Mouse (Mus musculus) midbrain, embryonic 13.5 days (tissue): ENCODE measurements at regions not wholly inside any gene's neighbourhood (a gene's known extent, or its start where the extent isn't known, plus 50 kb on each side); places are given as distances from the start of the nearest gene placed in this dataset.

Experiments
- ATAC-seq: fragments of 200-750 bp; cut with Nextera tagmentation; 2 replicates; pipeline ENCODE4 v1.8.0; 2017; ENCODE audit warnings: mild to moderate bottlenecking, moderate TSS enrichment, moderate library complexity
- H3K27ac ChIP-seq: fragments of 300-500 bp; sonication (generic); 2 replicates; pipeline ENCODE4 v1.5.1; 2015; ENCODE audit warnings: inconsistent platforms, mild to moderate bottlenecking, moderate library complexity
- H3K27me3 ChIP-seq: fragments of 300-500 bp; sonication (generic); 2 replicates; pipeline ENCODE4 v1.6.1; 2015; ENCODE audit warnings: mild to moderate bottlenecking, inconsistent platforms
- H3K36me3 ChIP-seq: fragments of 300-500 bp; sonication (generic); 2 replicates; pipeline ENCODE4 v1.6.1; 2015; ENCODE audit warnings: mild to moderate bottlenecking, inconsistent platforms
- H3K4me1 ChIP-seq: fragments of 300-500 bp; sonication (generic); replicated peaks from 2 replicates; pipeline ENCODE4 v1.6.1; 2015; ENCODE audit warnings: inconsistent platforms
- H3K4me2 ChIP-seq: fragments of 300-500 bp; sonication (generic); replicated peaks from 2 replicates; pipeline ENCODE4 v1.6.1; 2015; ENCODE audit warnings: moderate library complexity, mild to moderate bottlenecking, inconsistent platforms
- H3K4me3 ChIP-seq: fragments of 300-500 bp; sonication (generic); replicated peaks from 2 replicates; pipeline ENCODE4 v1.5.1; 2015; ENCODE audit warnings: mild to moderate bottlenecking, inconsistent platforms
- H3K9ac ChIP-seq: fragments of 300-500 bp; sonication (generic); replicated peaks from 2 replicates; pipeline ENCODE4 v1.6.1; 2015; ENCODE audit warnings: mild to moderate bottlenecking, inconsistent platforms
- H3K9me3 ChIP-seq: fragments of 300-500 bp; sonication (generic); 2 replicates; pipeline ENCODE4 v1.6.1; 2016; ENCODE audit warnings: mild to moderate bottlenecking, inconsistent platforms
- WGBS: fragments of 180-500 bp; shearing (Covaris S2); methylation state at CpG from one replicate; pipeline ENCODE4 v1.1.7; 2015; 5-methylcytosine and 5-hydroxymethylcytosine counted together

DNA sequence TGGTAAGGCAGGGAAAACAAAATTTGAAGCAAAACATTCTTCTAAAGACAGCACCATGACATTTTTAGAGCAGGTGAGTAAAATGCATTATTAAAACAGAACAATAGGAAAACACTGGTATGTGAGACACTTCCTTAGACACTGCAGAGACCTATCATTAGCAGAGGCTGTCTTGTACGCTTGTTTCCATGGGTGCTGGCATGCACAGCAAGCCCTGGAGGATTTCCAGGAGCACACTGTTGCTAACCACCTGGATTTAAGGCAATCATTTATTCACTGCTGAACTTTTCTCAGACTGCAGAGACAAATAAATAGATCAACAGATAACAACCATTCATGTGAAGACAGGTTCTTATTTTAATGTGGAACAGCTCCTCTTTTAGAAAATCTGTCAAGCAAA is 127.7 kb downstream of the Pros1 start:
- no peak overlapping the region for H3K9ac ChIP-seq
- no peaks in the 10 kb centered on the region for H3K4me1 ChIP-seq
- WGBS = 69% methylated on average over 1 of the region's 1 CpGs
- ATAC-seq = no peak
- H3K4me2 ChIP-seq = no peak overlapping the region
- no peaks in the 10 kb centered on the region for H3K36me3 ChIP-seq
- no peak overlapping the region for H3K27ac ChIP-seq
- H3K9me3 ChIP-seq = no peaks in the 10 kb centered on the region
- no peaks in the 10 kb centered on the region for H3K27me3 ChIP-seq
- no peak overlapping the region for H3K4me3 ChIP-seq

DNA sequence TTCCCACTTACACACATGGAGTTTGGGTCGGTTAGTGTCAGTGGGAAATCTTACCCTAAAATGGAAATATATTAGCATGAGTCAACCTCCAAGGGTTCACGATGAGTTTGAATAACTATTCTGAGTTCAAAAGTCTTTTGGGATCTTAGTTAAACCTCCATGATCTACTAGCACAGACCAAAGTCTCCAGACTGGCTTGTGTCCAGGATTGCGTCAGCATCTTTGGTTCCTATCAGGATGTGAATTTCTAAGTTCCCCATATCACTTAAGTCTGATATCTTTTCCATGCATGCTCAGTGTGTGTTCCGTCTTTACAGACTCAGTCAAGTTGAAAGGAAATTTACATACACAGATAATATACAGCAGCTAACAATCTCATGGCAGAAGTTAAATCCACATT is 128.5 kb downstream of the Pros1 start:
- H3K4me2 ChIP-seq = no peak overlapping the region
- no peaks in the 10 kb centered on the region for H3K9me3 ChIP-seq
- no peak overlapping the region for H3K4me3 ChIP-seq
- no peak overlapping the region for H3K9ac ChIP-seq
- no peaks in the 10 kb centered on the region for H3K4me1 ChIP-seq
- no peak overlapping the region for H3K27ac ChIP-seq
- no peaks in the 10 kb centered on the region for H3K36me3 ChIP-seq
- ATAC-seq = no peak
- H3K27me3 ChIP-seq = no peaks in the 10 kb centered on the region
- 79% methylated on average over 4 of the region's 4 CpGs for WGBS

DNA sequence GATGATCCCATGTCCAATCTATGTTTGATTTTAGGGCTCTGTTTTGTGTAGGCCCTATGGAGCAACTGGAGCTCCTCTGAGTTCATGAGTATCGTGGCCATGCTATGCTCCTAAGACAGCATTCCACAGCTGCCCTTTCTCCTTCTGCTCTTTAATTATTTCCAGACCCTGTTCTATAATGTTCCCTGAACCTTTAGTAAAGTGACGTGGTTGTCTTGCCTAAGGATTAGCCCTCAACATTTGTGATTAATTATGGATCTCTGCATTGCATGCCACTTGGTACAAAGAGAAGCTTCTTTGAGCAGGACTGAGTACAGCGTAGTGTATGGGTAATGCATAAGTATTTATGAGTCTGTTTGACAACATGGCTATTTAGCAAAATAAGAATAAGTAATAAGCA is 141.4 kb downstream of the Pros1 start:
- Histone ChIP-seq H3K27ac (no peak overlapping the region), H3K4me1 (no peaks in the 10 kb centered on the region), H3K9me3 (no peaks in the 10 kb centered on the region), H3K27me3 (no peaks in the 10 kb centered on the region), H3K9ac (no peak overlapping the region), H3K4me2 (no peak overlapping the region), H3K4me3 (no peak overlapping the region), H3K36me3 (no peaks in the 10 kb centered on the region)
- 91% methylated on average over 3 of the region's 3 CpGs for WGBS
- ATAC-seq = no peak

DNA sequence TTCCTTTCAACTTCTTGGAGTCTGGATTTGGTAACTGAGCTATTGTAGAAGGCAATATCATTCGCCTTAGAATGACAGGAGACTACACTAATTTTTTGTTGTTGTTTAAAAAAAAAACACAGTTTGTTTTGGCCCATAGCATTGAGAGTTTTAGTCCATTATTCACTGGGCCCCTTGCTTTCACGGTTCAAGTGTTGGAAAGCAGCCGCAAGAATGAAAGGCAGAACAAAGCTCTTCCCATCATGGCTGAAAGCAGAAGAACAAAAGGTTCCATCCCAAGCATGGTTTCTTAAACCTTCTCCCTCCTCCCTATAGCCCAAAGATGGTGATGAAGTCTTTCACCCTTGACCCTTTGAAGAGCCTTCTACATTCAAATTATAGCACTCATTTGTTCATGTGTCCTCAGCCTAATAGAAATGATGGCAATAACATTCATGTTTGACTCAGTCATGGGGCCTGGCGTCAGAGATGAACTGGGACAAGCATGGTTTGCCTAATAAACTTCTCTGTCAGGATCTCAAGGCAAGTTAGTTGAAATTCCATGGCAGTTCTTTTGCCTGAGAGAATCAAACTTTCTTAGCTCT is 157.1 kb downstream of the Pros1 start:
- H3K27ac ChIP-seq = no peak overlapping the region
- H3K4me3 ChIP-seq = no peak overlapping the region
- no peak overlapping the region for H3K4me2 ChIP-seq
- no peak overlapping the region for H3K9ac ChIP-seq
- 11% methylated on average over 4 of the region's 4 CpGs for WGBS
- no peaks in the 10 kb centered on the region for H3K4me1 ChIP-seq
- H3K27me3 ChIP-seq = no peaks in the 10 kb centered on the region
- ATAC-seq = no peak
- no peaks in the 10 kb centered on the region for H3K36me3 ChIP-seq
- H3K9me3 ChIP-seq = no peaks in the 10 kb centered on the region

DNA sequence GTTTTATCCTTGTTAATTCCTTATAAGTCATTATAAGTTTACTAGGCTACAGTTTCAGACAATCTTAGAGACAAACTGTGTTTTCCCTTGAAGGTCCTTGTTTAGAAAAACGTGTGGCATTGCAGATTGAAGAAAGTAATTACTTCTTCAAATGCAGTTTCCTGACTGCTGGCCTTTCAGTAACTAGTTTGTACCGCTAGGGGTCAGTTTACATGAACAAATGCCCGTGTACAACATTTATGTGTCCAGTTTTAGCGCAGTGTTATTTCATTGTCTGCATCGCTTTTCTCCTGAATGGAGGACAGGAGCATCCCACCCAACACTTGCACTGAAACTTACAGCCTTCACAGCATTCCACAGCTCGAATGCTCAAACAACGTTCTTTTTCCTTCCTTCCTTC is 160.3 kb downstream of the Pros1 start:
- Histone ChIP-seq H3K27ac (no peak overlapping the region), H3K9me3 (no peaks in the 10 kb centered on the region), H3K36me3 (no peaks in the 10 kb centered on the region), H3K4me2 (no peak overlapping the region), H3K9ac (no peak overlapping the region), H3K4me1 (no peaks in the 10 kb centered on the region; the same call in 1 of the 2 replicates), H3K4me3 (no peak overlapping the region), H3K27me3 (no peaks in the 10 kb centered on the region)
- no peak for ATAC-seq
- WGBS = 36% methylated on average over 7 of the region's 7 CpGs

DNA sequence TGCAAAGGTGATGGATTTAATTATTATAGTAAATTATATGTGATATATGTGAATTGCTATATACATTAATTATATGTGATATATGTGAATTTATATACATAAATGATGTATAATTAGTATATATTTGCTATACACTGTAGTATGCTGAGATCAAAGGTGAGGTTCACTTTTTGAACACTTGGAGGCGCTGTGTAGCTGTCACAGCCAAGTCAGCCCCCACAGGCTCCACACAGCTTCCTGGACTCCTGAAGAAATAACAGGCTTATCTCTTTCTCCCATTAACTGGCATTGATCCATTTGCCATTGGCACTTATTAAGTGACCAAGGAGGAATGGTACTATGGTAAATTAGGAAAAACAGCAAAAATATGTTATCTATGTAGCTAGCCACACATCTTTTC is 162.0 kb downstream of the Pros1 start:
- Histone ChIP-seq H3K27ac (no peak overlapping the region), H3K9me3 (no peaks in the 10 kb centered on the region), H3K4me3 (no peak overlapping the region), H3K36me3 (no peaks in the 10 kb centered on the region), H3K4me1 (no peaks in the 10 kb centered on the region; the same call in 1 of the 2 replicates), H3K4me2 (no peak overlapping the region), H3K27me3 (no peaks in the 10 kb centered on the region), H3K9ac (no peak overlapping the region)
- 26% methylated on average over 1 of the region's 1 CpGs for WGBS
- peak; percentile 34; the same call in 1 of the 2 replicates for ATAC-seq

DNA sequence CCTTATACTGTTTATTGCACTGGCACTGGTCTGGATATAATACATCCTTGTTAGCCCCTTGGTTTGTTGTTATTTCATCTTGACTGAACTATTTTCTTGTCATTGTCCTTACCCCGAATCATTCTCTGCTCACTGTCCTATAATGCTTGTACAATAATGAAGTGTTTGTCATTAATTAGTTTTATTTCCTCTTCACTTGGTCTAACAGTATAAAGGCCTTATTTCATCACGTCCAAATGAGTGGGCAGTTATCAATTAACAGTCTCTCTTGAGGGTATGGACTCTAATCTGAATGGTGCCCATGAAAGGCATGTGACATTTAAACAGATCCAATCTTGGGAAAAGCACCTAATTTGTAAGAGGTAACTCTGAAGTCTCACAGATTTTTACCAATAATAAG is 162.6 kb downstream of the Pros1 start:
- Histone ChIP-seq H3K36me3 (no peaks in the 10 kb centered on the region), H3K9me3 (no peaks in the 10 kb centered on the region), H3K4me2 (no peak overlapping the region), H3K9ac (no peak overlapping the region), H3K4me3 (no peak overlapping the region), H3K27me3 (no peaks in the 10 kb centered on the region), H3K27ac (no peak overlapping the region), H3K4me1 (no peaks in the 10 kb centered on the region; the same call in 1 of the 2 replicates)
- 60% methylated on average over 2 of the region's 2 CpGs for WGBS
- peak; percentile 37; the same call in 1 of the 2 replicates for ATAC-seq

DNA sequence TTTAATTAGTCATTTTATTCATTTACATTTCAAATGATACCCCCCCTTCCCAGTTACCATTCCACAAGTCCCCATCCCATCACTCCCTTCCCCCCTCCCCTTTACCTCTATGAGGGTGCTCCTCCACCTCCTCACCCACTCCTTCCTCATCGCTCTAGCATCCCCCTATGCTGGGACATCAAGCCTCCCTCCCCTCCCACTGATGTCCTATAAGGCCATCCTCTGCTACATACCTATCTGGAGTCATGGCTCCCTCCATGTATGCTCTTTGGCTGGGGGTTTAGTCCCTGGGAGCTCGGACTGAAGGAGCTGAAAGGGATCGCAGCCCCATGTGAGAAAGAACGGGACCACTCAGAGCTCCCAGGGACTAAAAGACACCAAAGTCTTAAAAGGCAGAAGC is 176.3 kb downstream of the Pros1 start:
- H3K9me3 ChIP-seq = no peaks in the 10 kb centered on the region
- H3K4me2 ChIP-seq = 0 out of 2 replicates have a peak overlapping the region, but pooled peaks have one; percentile 22
- peaks cover 19% of the 10 kb centered on the region for H3K4me1 ChIP-seq
- no peak overlapping the region for H3K9ac ChIP-seq
- 72% methylated on average over 4 of the region's 4 CpGs for WGBS
- peak; percentile 44; the same call in 1 of the 2 replicates for ATAC-seq
- peaks cover 19% of the 10 kb centered on the region for H3K27me3 ChIP-seq
- no peaks in the 10 kb centered on the region for H3K36me3 ChIP-seq
- no peak overlapping the region for H3K4me3 ChIP-seq
- H3K27ac ChIP-seq = peak overlapping the region; percentile 44; the same call in 1 of the 2 replicates

DNA sequence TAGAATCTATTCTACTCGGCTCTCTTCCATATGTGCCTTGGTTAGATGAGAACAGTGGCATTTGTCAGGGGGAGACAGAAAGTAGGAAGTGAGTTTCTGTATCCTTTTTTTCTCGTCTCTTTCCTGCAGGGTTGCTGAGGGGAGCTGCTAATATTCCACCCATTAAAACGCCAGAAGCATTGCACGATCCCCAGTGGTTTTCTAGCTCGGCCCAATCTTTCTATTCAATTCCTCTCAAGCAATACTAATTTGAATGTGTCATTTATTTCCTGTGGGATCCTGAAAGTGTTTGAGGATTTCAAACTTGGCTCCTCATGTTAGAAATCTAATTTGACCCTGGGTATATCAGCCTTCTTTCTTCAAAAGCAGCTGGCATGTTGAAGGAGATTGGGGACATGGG is 176.9 kb downstream of the Pros1 start:
- peak overlapping the region; percentile 22 for H3K4me2 ChIP-seq
- no peak overlapping the region for H3K4me3 ChIP-seq
- WGBS = 12% methylated on average over 5 of the region's 5 CpGs
- H3K9ac ChIP-seq = no peak overlapping the region
- H3K27me3 ChIP-seq = peaks cover 22% of the 10 kb centered on the region
- no peaks in the 10 kb centered on the region for H3K9me3 ChIP-seq
- H3K36me3 ChIP-seq = no peaks in the 10 kb centered on the region
- H3K4me1 ChIP-seq = peaks cover 19% of the 10 kb centered on the region
- 0 out of 2 replicates have a peak overlapping the region, but pooled peaks have one; percentile 44 for H3K27ac ChIP-seq
- peak; percentile 63 for ATAC-seq

DNA sequence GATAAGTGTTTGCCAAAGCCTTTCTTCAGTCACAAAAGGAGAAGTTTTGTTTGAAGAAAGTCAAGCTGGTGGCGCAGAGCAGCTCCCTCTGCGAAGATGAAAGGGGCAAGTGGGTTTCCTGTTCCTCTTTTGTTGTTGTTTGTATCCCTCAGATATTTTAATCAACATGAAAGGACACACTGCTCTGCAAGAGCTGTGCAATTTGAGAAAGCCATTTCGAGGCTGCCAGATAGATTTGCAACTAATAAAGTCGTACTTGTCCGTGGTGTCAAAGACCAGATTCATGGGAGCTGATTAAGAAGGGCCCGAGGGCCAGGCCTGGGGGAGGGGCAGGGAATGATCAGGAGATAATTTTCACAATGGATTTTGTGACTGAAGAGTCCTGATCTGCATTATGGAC is 177.7 kb downstream of the Pros1 start:
- ATAC-seq = peak; percentile 71
- Histone ChIP-seq H3K4me3 (no peak overlapping the region), H3K9ac (no peak overlapping the region), H3K27me3 (peaks cover 19% of the 10 kb centered on the region), H3K27ac (no peak overlapping the region), H3K9me3 (no peaks in the 10 kb centered on the region), H3K4me2 (peak overlapping the region; percentile 20), H3K36me3 (no peaks in the 10 kb centered on the region), H3K4me1 (peaks cover 19% of the 10 kb centered on the region)
- WGBS = 5% methylated on average over 6 of the region's 6 CpGs

DNA sequence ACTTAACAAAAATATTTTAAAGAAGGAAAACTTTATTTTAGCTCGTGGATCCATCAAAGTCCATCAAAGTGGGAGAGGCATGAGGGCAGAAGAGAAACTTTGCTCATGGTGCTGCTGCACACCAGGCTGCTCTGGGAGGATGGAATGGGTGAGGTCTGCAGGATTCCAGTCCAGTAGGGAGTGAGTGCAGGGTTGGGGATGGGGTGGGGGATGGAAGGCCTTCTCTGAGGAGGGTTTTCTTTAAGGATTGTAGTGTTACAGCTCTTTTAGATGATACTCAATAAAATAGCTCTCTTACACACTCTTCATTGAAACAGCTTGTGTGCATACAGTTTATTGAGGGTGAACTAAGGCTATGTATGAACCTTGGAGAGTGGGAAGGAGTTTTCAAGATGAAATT is 195.0 kb downstream of the Pros1 start:
- no peaks in the 10 kb centered on the region for H3K27me3 ChIP-seq
- no peak overlapping the region for H3K27ac ChIP-seq
- H3K4me1 ChIP-seq = no peaks in the 10 kb centered on the region
- no peaks in the 10 kb centered on the region for H3K36me3 ChIP-seq
- no peak overlapping the region for H3K9ac ChIP-seq
- H3K4me3 ChIP-seq = no peak overlapping the region
- no peaks in the 10 kb centered on the region for H3K9me3 ChIP-seq
- WGBS = 66% methylated on average over 1 of the region's 1 CpGs
- no peak for ATAC-seq
- H3K4me2 ChIP-seq = no peak overlapping the region

DNA sequence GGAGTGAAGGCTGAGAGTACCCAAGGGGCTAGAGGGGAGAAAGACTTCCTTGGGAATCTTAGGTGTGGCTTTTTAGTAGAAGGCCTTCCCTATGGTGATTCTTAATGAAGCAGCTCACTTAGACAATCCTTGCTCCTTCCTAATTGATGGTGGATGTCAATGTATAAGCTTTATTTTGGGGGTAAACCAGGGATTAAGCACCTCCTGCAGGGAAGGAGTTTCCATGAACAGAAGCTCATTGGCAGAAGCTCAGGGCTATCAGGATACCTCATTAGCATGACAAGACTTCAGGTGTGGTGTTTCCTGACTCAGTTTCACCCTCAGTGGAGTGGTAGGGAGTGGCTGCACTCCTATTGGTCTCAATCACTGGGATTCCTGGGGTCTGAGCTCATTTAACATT is 208.8 kb downstream of the Pros1 start:
- Histone ChIP-seq H3K9me3 (no peaks in the 10 kb centered on the region), H3K36me3 (no peaks in the 10 kb centered on the region), H3K4me2 (no peak overlapping the region), H3K4me3 (no peak overlapping the region), H3K9ac (no peak overlapping the region), H3K27me3 (no peaks in the 10 kb centered on the region), H3K4me1 (no peaks in the 10 kb centered on the region), H3K27ac (no peak overlapping the region)
- ATAC-seq = no peak

DNA sequence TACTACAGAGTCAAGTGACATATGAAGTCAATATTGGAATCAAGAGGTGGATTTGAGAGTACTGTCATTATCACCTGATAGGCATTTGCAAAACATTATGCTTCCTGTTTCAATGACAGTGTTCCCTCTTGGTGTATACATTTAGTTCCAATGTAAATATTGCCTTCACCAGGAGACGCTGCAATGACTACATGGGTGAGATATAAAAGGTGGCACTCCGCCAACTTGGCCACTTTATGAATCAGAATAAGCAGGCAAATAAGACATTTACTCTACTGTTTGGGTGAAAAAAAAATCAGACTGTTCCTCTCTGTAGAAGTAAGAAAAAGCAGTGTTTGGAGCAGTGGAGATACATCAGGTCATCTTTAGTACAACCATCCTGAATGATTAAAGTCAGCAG is 215.9 kb downstream of the Pros1 start:
- Histone ChIP-seq H3K36me3 (no peaks in the 10 kb centered on the region), H3K27me3 (no peaks in the 10 kb centered on the region), H3K9me3 (no peaks in the 10 kb centered on the region), H3K4me2 (no peak overlapping the region), H3K9ac (no peak overlapping the region), H3K27ac (no peak overlapping the region), H3K4me1 (no peaks in the 10 kb centered on the region), H3K4me3 (no peak overlapping the region)
- no peak for ATAC-seq
- 88% methylated on average over 2 of the region's 2 CpGs for whole genome bisulfite sequencing
